Mouse (Mus musculus): ENCODE results near the gene Fgfr2.

DNA sequence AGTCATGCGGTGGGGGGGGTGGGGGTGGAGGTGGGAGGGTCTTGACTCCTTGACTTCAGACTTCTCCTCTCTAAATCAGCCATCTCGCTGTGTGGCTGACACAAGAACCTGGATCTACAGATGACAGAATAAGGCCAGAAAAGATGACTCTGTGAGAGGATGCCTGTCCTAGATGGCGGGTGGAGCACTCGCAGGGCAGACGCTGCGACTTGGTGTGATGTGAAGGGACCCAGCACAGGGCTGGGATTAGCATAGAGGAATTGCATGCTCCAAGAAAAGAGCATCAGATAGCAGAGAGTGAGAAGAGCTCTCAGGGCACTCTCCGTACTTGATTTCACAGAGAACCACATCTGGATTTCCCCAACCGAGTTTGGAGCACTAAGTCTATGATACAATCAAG, 2953.0 kb downstream of the Fgfr2 start:
- TF ChIP-seq TCF12 (IDR thresholded peaks at IDR 0.05; ENCODE audit: insufficient read depth, poor library complexity, severe bottlenecking) (no peak), REST (IDR thresholded peaks at IDR 0.05; ENCODE audit: insufficient read depth, insufficient read length) (no peak), POLR2AphosphoS2 (IDR thresholded peaks at IDR 0.05; ENCODE audit: insufficient read length, low read depth) (no peak), POLR2A (IDR thresholded peaks at IDR 0.05; ENCODE audit: insufficient read length, low read depth) (no peak), CEBPB (IDR thresholded peaks at IDR 0.05; ENCODE audit: insufficient read depth, poor library complexity, severe bottlenecking) (no peak), MAX (IDR thresholded peaks at IDR 0.05; ENCODE audit: low read depth) (no peak), USF1 (IDR thresholded peaks at IDR 0.05; ENCODE audit: low read depth) (no peak), E2F4 (IDR thresholded peaks at IDR 0.05; ENCODE audit: insufficient read depth) (no peak)
